Mouse (Mus musculus) neural tube, embryonic 15.5 days (tissue): ENCODE measurements around the gene Dlst. TPM values are rescaled to one million over a fixed set of nuclear protein-coding genes. Genes with fewer than 3 reads are reported as not detected.

ENCODE experiments used
- ATAC-seq: fragments of 200-750 bp; cut with Nextera tagmentation; 2 replicates; pipeline ENCODE4 v1.8.0; 2017; ENCODE audit warnings: mild to moderate bottlenecking, moderate TSS enrichment, moderate library complexity; ENCODE audit not compliant: low FRiP score
- H3K27ac ChIP-seq: fragments of 300-500 bp; sonication (generic); replicated peaks from 2 replicates; pipeline ENCODE4 v1.5.1; 2015; ENCODE audit warnings: mild to moderate bottlenecking, inconsistent platforms
- H3K27me3 ChIP-seq: fragments of 300-500 bp; sonication (generic); replicated peaks from 2 replicates; pipeline ENCODE4 v1.6.1; 2015; ENCODE audit warnings: inconsistent platforms
- H3K36me3 ChIP-seq: fragments of 300-500 bp; sonication (generic); 2 replicates; pipeline ENCODE4 v1.6.1; 2015; ENCODE audit warnings: inconsistent platforms
- H3K4me1 ChIP-seq: fragments of 300-500 bp; sonication (generic); 2 replicates; pipeline ENCODE4 v1.6.1; 2015; ENCODE audit warnings: inconsistent platforms
- H3K4me2 ChIP-seq: fragments of 300-500 bp; sonication (generic); 2 replicates; pipeline ENCODE4 v1.6.1; 2015; ENCODE audit warnings: inconsistent platforms, mild to moderate bottlenecking, moderate library complexity
- H3K4me3 ChIP-seq: fragments of 300-500 bp; sonication (generic); replicated peaks from 2 replicates; pipeline ENCODE4 v1.5.1; 2015; ENCODE audit warnings: mild to moderate bottlenecking, inconsistent platforms
- H3K9ac ChIP-seq: fragments of 300-500 bp; sonication (generic); replicated peaks from 2 replicates; pipeline ENCODE4 v1.6.1; 2015; ENCODE audit warnings: mild to moderate bottlenecking, inconsistent platforms
- H3K9me3 ChIP-seq: fragments of 300-500 bp; sonication (generic); replicated peaks from 2 replicates; pipeline ENCODE4 v1.6.1; 2016; ENCODE audit warnings: inconsistent platforms
- WGBS: fragments of 180-500 bp; shearing (Covaris S2); methylation state at CpG from one replicate; pipeline ENCODE4 v1.1.7; 2015; ENCODE audit warnings: mixed read lengths; 5-methylcytosine and 5-hydroxymethylcytosine counted together
- polyA plus RNA-seq: library from polyadenylated mRNA; unstranded; fragments of >200 nt; fragmentation: Nextera tagmentation; extraction: Ambion mirVana; gene quantifications from 2 replicates; pipeline ENCODE4 v1.2.1, GENCODE M21; 2015

The Dlst gene
- polyA plus RNA-seq, 1 experiment from 2014 or later, result 117 TPM

DNA sequence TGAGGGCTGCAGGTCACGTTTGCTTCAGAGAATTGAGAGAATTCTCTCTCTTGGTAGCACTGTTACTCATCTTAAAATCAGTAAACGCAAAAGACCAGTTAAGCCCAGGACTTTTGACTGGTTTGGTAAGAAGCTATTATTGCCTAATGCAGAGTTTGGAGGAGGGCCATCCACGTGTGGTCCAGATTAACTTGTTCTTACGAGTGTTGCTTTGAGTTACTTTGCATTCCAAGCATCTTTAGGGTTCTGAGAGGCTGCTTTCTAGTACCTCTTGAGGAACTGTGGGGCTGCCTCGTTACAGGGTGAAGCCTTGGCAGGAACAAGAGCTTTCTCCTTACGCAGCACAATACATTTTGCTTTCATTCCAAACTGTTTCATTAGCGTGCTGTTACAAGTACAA lies 5.0 kb downstream of the Dlst start:
- no peak overlapping the region for H3K4me3 ChIP-seq
- peaks cover 22% of the 10 kb centered on the region for H3K36me3 ChIP-seq
- no peak for ATAC-seq
- no peak overlapping the region for H3K4me2 ChIP-seq
- no peaks in the 10 kb centered on the region for H3K27me3 ChIP-seq
- no peak overlapping the region for H3K9ac ChIP-seq
- H3K9me3 ChIP-seq, result no peaks in the 10 kb centered on the region
- H3K4me1 ChIP-seq, result peaks cover 25% of the 10 kb centered on the region
- H3K27ac ChIP-seq, result no peak overlapping the region
- 82% methylated on average over 7 of the region's 7 CpGs for WGBS

- Histone ChIP-seq H3K9me3 (no peaks in the 10 kb centered on the region), H3K4me2 (no peak overlapping the region), H3K27ac (no peak overlapping the region), H3K4me1 (no peaks in the 10 kb centered on the region), H3K4me3 (no peak overlapping the region), H3K9ac (no peak overlapping the region), H3K36me3 (peaks cover 74% of the 10 kb centered on the region), H3K27me3 (no peaks in the 10 kb centered on the region)
- no peak for ATAC-seq
- WGBS, result 71% methylated on average over 9 of the region's 9 CpGs
Measured at GRCm38 (mm10) chr12:85121806-85122459, 11.3 kb downstream of the Dlst start.

DNA sequence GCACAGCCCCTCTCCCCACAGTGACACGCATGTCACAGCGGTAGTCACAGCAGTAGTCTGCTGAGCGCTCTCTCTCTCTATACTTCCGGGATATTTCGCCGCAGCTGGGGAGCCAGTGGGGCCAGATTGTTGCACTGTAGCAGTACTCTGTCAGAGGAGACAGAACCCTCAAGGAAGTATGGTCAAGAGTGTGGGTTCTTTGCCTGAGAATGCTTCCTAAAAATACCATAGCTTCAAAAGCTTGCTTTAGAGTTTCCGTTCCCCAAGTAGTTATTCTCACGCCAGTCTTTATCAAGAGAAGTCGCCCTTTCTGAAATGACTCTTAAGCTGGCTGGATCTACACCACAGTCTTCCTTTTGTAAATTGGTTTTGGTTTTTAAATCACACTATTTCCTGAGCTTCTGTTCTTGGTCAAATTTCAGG lies 12.5 kb downstream of the Dlst start:
- WGBS, result 95% methylated on average over 9 of the region's 9 CpGs
- ATAC-seq, result no peak

GRCm38 (mm10) chr12:85123645-85124044 lies 13.0 kb downstream of the Dlst start:
- Histone ChIP-seq H3K27me3 (no peaks in the 10 kb centered on the region), H3K4me1 (no peaks in the 10 kb centered on the region), H3K27ac (no peak overlapping the region), H3K36me3 (peaks cover 79% of the 10 kb centered on the region), H3K4me3 (no peak overlapping the region), H3K9me3 (no peaks in the 10 kb centered on the region), H3K4me2 (no peak overlapping the region), H3K9ac (no peak overlapping the region)
- 93% methylated on average over 11 of the region's 11 CpGs for WGBS
- no peak for ATAC-seq

More for the DNA sequence above, 12.5 kb downstream of the Dlst start:
- Histone ChIP-seq H3K9ac (no peak overlapping the region), H3K27me3 (no peaks in the 10 kb centered on the region), H3K36me3 (peaks cover 79% of the 10 kb centered on the region), H3K27ac (no peak overlapping the region), H3K4me3 (no peak overlapping the region), H3K4me1 (no peaks in the 10 kb centered on the region), H3K4me2 (no peak overlapping the region), H3K9me3 (no peaks in the 10 kb centered on the region)

DNA sequence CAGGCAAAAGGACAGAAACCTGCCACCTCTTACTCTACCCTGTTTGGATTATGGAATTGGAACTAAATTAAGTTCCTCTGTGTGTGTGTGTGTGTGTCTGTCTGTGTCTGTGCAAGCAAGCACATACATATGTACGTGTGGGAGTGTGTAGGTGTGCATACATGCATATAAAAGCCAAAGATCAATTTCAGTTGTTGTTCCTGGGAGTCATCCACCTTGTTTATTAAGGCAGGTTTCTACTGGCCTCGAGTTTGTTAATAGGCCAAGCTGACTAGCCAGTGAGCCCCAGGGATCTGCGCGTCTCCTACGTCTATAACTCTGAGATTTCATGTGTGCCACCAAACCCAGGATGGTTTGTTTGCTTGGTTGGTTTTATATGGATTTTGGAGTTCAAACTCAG lies 14.1 kb downstream of the Dlst start:
- Histone ChIP-seq H3K4me2 (no peak overlapping the region), H3K9me3 (no peaks in the 10 kb centered on the region), H3K4me1 (no peaks in the 10 kb centered on the region), H3K27ac (no peak overlapping the region), H3K4me3 (no peak overlapping the region), H3K36me3 (peaks cover 79% of the 10 kb centered on the region), H3K27me3 (no peaks in the 10 kb centered on the region), H3K9ac (no peak overlapping the region)
- WGBS, result 93% methylated on average over 5 of the region's 5 CpGs
- ATAC-seq, result no peak

DNA sequence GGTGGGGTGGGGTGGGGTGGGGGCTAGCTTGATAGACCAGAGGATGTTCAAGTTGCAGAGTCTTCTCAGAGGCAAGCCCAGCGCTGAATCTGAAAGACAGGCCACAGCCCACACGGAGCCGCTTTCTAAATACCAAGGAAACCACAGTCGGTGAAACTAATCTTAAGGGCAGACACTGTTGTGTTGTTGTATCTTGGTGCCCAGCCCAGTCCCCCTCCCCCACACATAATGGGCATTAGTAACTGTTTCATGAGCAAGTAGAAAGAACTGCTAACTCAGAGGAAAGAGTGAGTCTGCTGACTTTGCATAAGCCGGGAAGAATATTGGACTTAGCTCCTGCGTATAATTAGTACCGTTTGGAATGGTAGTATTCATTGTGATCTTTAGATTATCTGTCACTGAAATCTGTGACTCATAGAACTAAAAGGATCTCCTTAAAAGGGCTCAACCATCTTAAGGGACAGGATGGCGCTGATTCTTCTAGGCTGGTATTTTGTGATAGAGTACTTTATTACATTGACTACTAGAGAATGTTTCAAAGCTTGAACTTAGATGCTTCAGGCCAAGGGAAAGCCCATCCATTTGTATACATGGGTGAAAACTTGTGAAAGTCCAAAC lies 16.5 kb downstream of the Dlst start:
- 76% methylated on average over 8 of the region's 8 CpGs for WGBS

GRCm38 (mm10) chr12:85129426-85129978 lies 18.9 kb downstream of the Dlst start:
- no peaks in the 10 kb centered on the region for H3K4me1 ChIP-seq
- H3K27me3 ChIP-seq, result no peaks in the 10 kb centered on the region
- no peak overlapping the region for H3K27ac ChIP-seq
- H3K4me2 ChIP-seq, result no peak overlapping the region
- no peaks in the 10 kb centered on the region for H3K9me3 ChIP-seq
- H3K9ac ChIP-seq, result no peak overlapping the region
- 93% methylated on average over 9 of the region's 9 CpGs for WGBS
- ATAC-seq, result no peak
- no peak overlapping the region for H3K4me3 ChIP-seq
- H3K36me3 ChIP-seq, result peaks cover 79% of the 10 kb centered on the region

More for the DNA sequence above, 16.5 kb downstream of the Dlst start:
- H3K9ac ChIP-seq, result no peak overlapping the region
- no peak for ATAC-seq
- no peak overlapping the region for H3K4me3 ChIP-seq
- peaks cover 80% of the 10 kb centered on the region for H3K36me3 ChIP-seq
- no peaks in the 10 kb centered on the region for H3K9me3 ChIP-seq
- H3K27me3 ChIP-seq, result no peaks in the 10 kb centered on the region
- H3K4me1 ChIP-seq, result no peaks in the 10 kb centered on the region
- no peak overlapping the region for H3K4me2 ChIP-seq
- no peak overlapping the region for H3K27ac ChIP-seq

- Histone ChIP-seq H3K4me1 (no peaks in the 10 kb centered on the region; the same call in 1 of the 2 replicates), H3K4me3 (no peak overlapping the region), H3K9ac (no peak overlapping the region), H3K9me3 (no peaks in the 10 kb centered on the region), H3K4me2 (no peak overlapping the region), H3K27ac (no peak overlapping the region), H3K27me3 (no peaks in the 10 kb centered on the region), H3K36me3 (peaks cover 85% of the 10 kb centered on the region)
- no peak for ATAC-seq
- WGBS, result 87% methylated on average over 6 of the region's 6 CpGs
Measured at GRCm38 (mm10) chr12:85131361-85131760, 20.7 kb downstream of the Dlst start.

- no peaks in the 10 kb centered on the region for H3K27me3 ChIP-seq
- no peak overlapping the region for H3K27ac ChIP-seq
- H3K4me1 ChIP-seq, result no peaks in the 10 kb centered on the region; the same call in 1 of the 2 replicates
- H3K9me3 ChIP-seq, result no peaks in the 10 kb centered on the region
- H3K4me2 ChIP-seq, result no peak overlapping the region
- H3K36me3 ChIP-seq, result peaks cover 83% of the 10 kb centered on the region
- WGBS, result 90% methylated on average over 8 of the region's 8 CpGs
- H3K9ac ChIP-seq, result no peak overlapping the region
- H3K4me3 ChIP-seq, result no peak overlapping the region
- ATAC-seq, result no peak
Measured at GRCm38 (mm10) chr12:85134043-85134794, 23.6 kb downstream of the Dlst start.

DNA sequence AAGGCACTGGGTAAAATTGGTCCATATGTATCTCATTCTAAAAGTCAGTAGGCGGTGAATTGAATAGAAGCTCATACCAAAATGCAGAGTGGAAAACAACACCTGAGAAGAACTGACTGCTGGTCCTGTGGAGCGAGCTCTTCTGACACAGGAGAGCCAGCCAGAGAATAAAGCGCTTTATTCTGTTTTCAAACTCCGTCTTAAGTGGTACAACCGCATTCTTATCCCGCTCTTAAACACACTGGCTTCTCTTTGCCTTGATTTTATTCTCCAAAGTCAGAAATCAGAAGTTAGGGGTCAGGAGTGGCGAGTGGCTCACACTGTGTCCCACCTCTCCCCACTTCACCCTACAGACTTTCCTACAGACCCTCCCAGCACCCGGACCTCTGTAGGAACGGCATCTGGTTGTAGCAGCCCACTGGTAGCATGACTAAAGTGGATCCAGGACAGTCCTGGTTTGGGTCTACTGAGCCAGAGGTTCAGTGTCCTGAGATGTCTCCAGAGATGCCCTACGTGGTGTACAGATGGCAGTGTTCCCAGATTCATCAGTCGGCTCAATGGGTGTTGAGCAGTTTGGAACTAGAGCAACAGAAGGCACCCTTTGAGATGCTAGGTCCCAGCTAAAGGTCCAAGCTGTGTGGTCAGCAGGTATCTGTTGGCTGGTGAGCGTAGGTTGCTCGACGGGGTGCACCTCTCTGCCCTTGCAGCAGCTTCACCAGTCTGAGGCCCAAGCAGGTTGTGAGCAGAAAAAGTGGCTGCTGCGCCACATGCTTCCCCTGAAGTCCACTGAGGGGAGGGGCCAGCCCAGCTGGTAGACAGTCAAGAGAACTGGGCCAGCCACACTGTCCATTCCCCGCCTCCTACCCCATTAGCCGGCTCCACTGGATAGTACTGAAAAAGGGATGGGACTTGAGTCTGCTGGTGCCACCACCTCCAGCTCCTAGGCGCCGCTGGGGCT lies 25.2 kb downstream of the Dlst start:
- Histone ChIP-seq H3K9me3 (no peaks in the 10 kb centered on the region), H3K9ac (no peak overlapping the region), H3K36me3 (peaks cover 75% of the 10 kb centered on the region), H3K4me2 (no peak overlapping the region), H3K4me3 (no peak overlapping the region), H3K27me3 (no peaks in the 10 kb centered on the region), H3K4me1 (no peaks in the 10 kb centered on the region; the same call in 1 of the 2 replicates), H3K27ac (no peak overlapping the region)
- WGBS, result 81% methylated on average over 19 of the region's 19 CpGs
- no peak for ATAC-seq

GRCm38 (mm10) chr12:85136627-85137026 lies 26.0 kb downstream of the Dlst start:
- H3K27me3 ChIP-seq, result no peaks in the 10 kb centered on the region
- no peak for ATAC-seq
- peaks cover 68% of the 10 kb centered on the region for H3K36me3 ChIP-seq
- no peak overlapping the region for H3K4me3 ChIP-seq
- no peaks in the 10 kb centered on the region; the same call in 1 of the 2 replicates for H3K4me1 ChIP-seq
- H3K9me3 ChIP-seq, result no peaks in the 10 kb centered on the region
- WGBS, result 86% methylated on average over 4 of the region's 4 CpGs
- no peak overlapping the region for H3K9ac ChIP-seq
- no peak overlapping the region for H3K4me2 ChIP-seq
- H3K27ac ChIP-seq, result no peak overlapping the region
